Comparison of ENCODE assay signal across 21 mouse cellular contexts in genomic region chr14:71882871-71883270, GRCm38 (mm10).
"Had no signal": no experiment of that assay in that cellular context is flagged by ENCODE, and none has a peak within 500 bp of the region (broad histone marks: within the 10 kb centered on the region; RNA-seq: fewer than 3 reads in every experiment).

No protein-coding gene starts in this region.

- H3K9me3 ChIP-seq: heart, embryonic 13.5 days; heart, embryonic 15.5 days; hindbrain, embryonic 13.5 days; hindbrain, embryonic 15.5 days; limb, embryonic 10.5 days; limb, embryonic 12.5 days; liver, embryonic 12.5 days had no signal

- H3K9ac ChIP-seq: heart, embryonic 13.5 days; heart, embryonic 15.5 days; hindbrain, embryonic 13.5 days; hindbrain, embryonic 15.5 days; limb, embryonic 12.5 days; liver, embryonic 12.5 days had no signal

- H3K4me1 ChIP-seq: heart, embryonic 13.5 days; heart, embryonic 15.5 days; hindbrain, embryonic 13.5 days; hindbrain, embryonic 15.5 days; limb, embryonic 10.5 days; limb, embryonic 12.5 days; liver, embryonic 12.5 days had no signal

- H3K27ac ChIP-seq: gastrocnemius, adult 2 months; heart, adult 2 months; heart, embryonic 13.5 days; heart, embryonic 15.5 days; hindbrain, embryonic 13.5 days; hindbrain, embryonic 15.5 days; layer of hippocampus, adult 2 months; left cerebral cortex, adult 2 months; limb, embryonic 10.5 days; limb, embryonic 12.5 days; liver, embryonic 12.5 days had no signal

- H3K27me3 ChIP-seq: heart, embryonic 13.5 days; heart, embryonic 15.5 days; hindbrain, embryonic 13.5 days; hindbrain, embryonic 15.5 days; limb, embryonic 12.5 days; liver, embryonic 12.5 days had no signal

- ATAC-seq: forebrain, embryonic 16.5 days; intestine, embryonic 16.5 days; liver, embryonic 12.5 days had no signal

- H3K4me3 ChIP-seq: gastrocnemius, adult 2 months; heart, adult 2 months; heart, embryonic 13.5 days; heart, embryonic 15.5 days; hindbrain, embryonic 13.5 days; hindbrain, embryonic 15.5 days; layer of hippocampus, adult 2 months; left cerebral cortex, adult 2 months; limb, embryonic 10.5 days; limb, embryonic 12.5 days; liver, embryonic 12.5 days had no signal

- H3K36me3 ChIP-seq: heart, embryonic 13.5 days; heart, embryonic 15.5 days; hindbrain, embryonic 13.5 days; hindbrain, embryonic 15.5 days; limb, embryonic 10.5 days; limb, embryonic 12.5 days; liver, embryonic 12.5 days had no signal

- DNase-seq: gastrocnemius, adult 2 months; gastrocnemius, postnatal 10 days; gastrocnemius, postnatal 25 days; heart, adult 11 months; heart, adult 2 months; heart, postnatal 14 days; heart, postnatal 36 days; kidney, postnatal 4 days; liver had no signal

- H3K4me2 ChIP-seq: heart, embryonic 11.5 days; heart, embryonic 13.5 days; heart, embryonic 15.5 days; hindbrain, embryonic 13.5 days; hindbrain, embryonic 15.5 days; limb, embryonic 12.5 days; liver, embryonic 12.5 days had no signal
